Mouse (Mus musculus): ENCODE measurements around the gene Gimap4. TPM values are rescaled to one million over a fixed set of nuclear protein-coding genes. Genes with fewer than 3 reads are reported as not detected.

Gimap4 gene
- polyA plus RNA-seq, 1 experiment from 2014 or later = 53.8 TPM

- H3K4me1 ChIP-seq (replicated peaks; ENCODE audit: control insufficient read depth, insufficient read depth, low read length) = 0 out of 2 replicates have a peak, but pooled peaks cover 2% of the 10 kb centered on the region
- H3K27me3 ChIP-seq (ENCODE audit: control insufficient read depth, insufficient read depth, low read depth, low read length) = no peaks in the 10 kb centered on the region
- no peak overlapping the region for H3K27ac ChIP-seq (ENCODE audit: low read length)
- no peaks in the 10 kb centered on the region for H3K9me3 ChIP-seq (ENCODE audit: control insufficient read depth, low read length)
- no peak for ATAC-seq (ENCODE audit: low read depth)
- no peaks in the 10 kb centered on the region for H3K36me3 ChIP-seq (ENCODE audit: control insufficient read depth, insufficient read depth, low read length)
- no peak overlapping the region for H3K4me3 ChIP-seq (ENCODE audit: low read length)
- no peak overlapping the region for H3K4me2 ChIP-seq (ENCODE audit: low read depth, low read length)
- 44% methylated on average over 2 of the region's 2 CpGs for WGBS
- H3K9ac ChIP-seq (ENCODE audit: low read length) = no peak overlapping the region
Observed at GRCm38 (mm10) chr6:48669446-48669969, 14.8 kb upstream of the Gimap4 start.

GRCm38 (mm10) chr6:48674291-48675058 is 9.9 kb upstream of the Gimap4 start:
- H3K4me2 ChIP-seq (ENCODE audit: low read depth, low read length) = no peak overlapping the region
- no peaks in the 10 kb centered on the region for H3K27me3 ChIP-seq (ENCODE audit: control insufficient read depth, insufficient read depth, low read depth, low read length)
- H3K9me3 ChIP-seq (ENCODE audit: control insufficient read depth, low read length) = no peaks in the 10 kb centered on the region
- no peak overlapping the region for H3K27ac ChIP-seq (ENCODE audit: low read length)
- no peak overlapping the region for H3K9ac ChIP-seq (ENCODE audit: low read length)
- no peaks in the 10 kb centered on the region for H3K4me1 ChIP-seq (replicated peaks; ENCODE audit: control insufficient read depth, insufficient read depth, low read length)
- 91% methylated on average over 9 of the region's 9 CpGs for WGBS
- ATAC-seq (ENCODE audit: low read depth) = no peak
- H3K4me3 ChIP-seq (ENCODE audit: low read length) = no peak overlapping the region
- H3K36me3 ChIP-seq (ENCODE audit: control insufficient read depth, insufficient read depth, low read length) = 0 out of 2 replicates have a peak, but pooled peaks cover 2% of the 10 kb centered on the region

- 41% methylated on average over 10 of the region's 10 CpGs for WGBS
- ATAC-seq (ENCODE audit: low read depth) = 0 out of 2 replicates have a peak, but pooled peaks have one; percentile 10
- no peak overlapping the region for H3K27ac ChIP-seq (ENCODE audit: low read length)
Observed at GRCm38 (mm10) chr6:48675400-48675930, 8.9 kb upstream of the Gimap4 start.

GRCm38 (mm10) chr6:48675931-48676859 is 8.2 kb upstream of the Gimap4 start, which contains the start of gene Gimap9:
TSS of gene Gimap9 (plus strand) at chr6:48676129.
- H3K9me3 ChIP-seq (ENCODE audit: control insufficient read depth, low read length) = no peaks in the 10 kb centered on the region
- 26% methylated on average over 12 of the region's 13 CpGs for WGBS
- peak within 1 kb of the TSS; percentile 52; the same call in 1 of the 2 replicates for H3K27ac ChIP-seq (ENCODE audit: low read length)
- H3K27me3 ChIP-seq (ENCODE audit: control insufficient read depth, insufficient read depth, low read depth, low read length) = no peaks in the 10 kb centered on the region
- ATAC-seq (ENCODE audit: low read depth) = peak; percentile 60
- peak within 1 kb of the TSS; percentile 46 for H3K4me3 ChIP-seq (ENCODE audit: low read length)
- peak within 1 kb of the TSS; percentile 58 for H3K9ac ChIP-seq (ENCODE audit: low read length)
- peak within 1 kb of the TSS; percentile 50 for H3K4me2 ChIP-seq (ENCODE audit: low read depth, low read length)
- H3K4me1 ChIP-seq (replicated peaks; ENCODE audit: control insufficient read depth, insufficient read depth, low read length) = no peaks in the 10 kb centered on the region
- H3K36me3 ChIP-seq (ENCODE audit: control insufficient read depth, insufficient read depth, low read length) = 0 out of 2 replicates have a peak, but pooled peaks cover 2% of the 10 kb centered on the region

More at GRCm38 (mm10) chr6:48675400-48675930, 8.9 kb upstream of the Gimap4 start:
- peak overlapping the region; percentile 46 for H3K4me3 ChIP-seq (ENCODE audit: low read length)
- peak overlapping the region; percentile 58 for H3K9ac ChIP-seq (ENCODE audit: low read length)
- H3K27me3 ChIP-seq (ENCODE audit: control insufficient read depth, insufficient read depth, low read depth, low read length) = no peaks in the 10 kb centered on the region
- no peaks in the 10 kb centered on the region for H3K9me3 ChIP-seq (ENCODE audit: control insufficient read depth, low read length)
- no peaks in the 10 kb centered on the region for H3K4me1 ChIP-seq (replicated peaks; ENCODE audit: control insufficient read depth, insufficient read depth, low read length)
- 0 out of 2 replicates have a peak, but pooled peaks cover 2% of the 10 kb centered on the region for H3K36me3 ChIP-seq (ENCODE audit: control insufficient read depth, insufficient read depth, low read length)
- peak overlapping the region; percentile 50 for H3K4me2 ChIP-seq (ENCODE audit: low read depth, low read length)

GRCm38 (mm10) chr6:48676860-48677415 is 7.4 kb upstream of the Gimap4 start:
- H3K9me3 ChIP-seq (ENCODE audit: control insufficient read depth, low read length) = no peaks in the 10 kb centered on the region
- ATAC-seq (ENCODE audit: low read depth) = no peak
- WGBS = 79% methylated on average over 5 of the region's 5 CpGs
- no peaks in the 10 kb centered on the region for H3K27me3 ChIP-seq (ENCODE audit: control insufficient read depth, insufficient read depth, low read depth, low read length)
- peak overlapping the region; percentile 16; the same call in 1 of the 2 replicates for H3K4me3 ChIP-seq (ENCODE audit: low read length)
- H3K9ac ChIP-seq (ENCODE audit: low read length) = no peak overlapping the region
- no peaks in the 10 kb centered on the region for H3K4me1 ChIP-seq (replicated peaks; ENCODE audit: control insufficient read depth, insufficient read depth, low read length)
- H3K4me2 ChIP-seq (ENCODE audit: low read depth, low read length) = peak overlapping the region; percentile 50
- H3K27ac ChIP-seq (ENCODE audit: low read length) = no peak overlapping the region
- H3K36me3 ChIP-seq (ENCODE audit: control insufficient read depth, insufficient read depth, low read length) = 0 out of 2 replicates have a peak, but pooled peaks cover 2% of the 10 kb centered on the region

GRCm38 (mm10) chr6:48677492-48678345 is 6.6 kb upstream of the Gimap4 start:
- H3K4me2 ChIP-seq (ENCODE audit: low read depth, low read length) = peak overlapping the region; percentile 50; the same call in 1 of the 2 replicates
- no peak overlapping the region for H3K27ac ChIP-seq (ENCODE audit: low read length)
- H3K9me3 ChIP-seq (ENCODE audit: control insufficient read depth, low read length) = no peaks in the 10 kb centered on the region
- no peaks in the 10 kb centered on the region for H3K27me3 ChIP-seq (ENCODE audit: control insufficient read depth, insufficient read depth, low read depth, low read length)
- 88% methylated on average over 17 of the region's 17 CpGs for WGBS
- H3K4me1 ChIP-seq (replicated peaks; ENCODE audit: control insufficient read depth, insufficient read depth, low read length) = no peaks in the 10 kb centered on the region
- 0 out of 2 replicates have a peak, but pooled peaks cover 2% of the 10 kb centered on the region for H3K36me3 ChIP-seq (ENCODE audit: control insufficient read depth, insufficient read depth, low read length)
- ATAC-seq (ENCODE audit: low read depth) = no peak
- H3K4me3 ChIP-seq (ENCODE audit: low read length) = no peak overlapping the region
- no peak overlapping the region for H3K9ac ChIP-seq (ENCODE audit: low read length)

- Histone ChIP-seq H3K27me3 (ENCODE audit: control insufficient read depth, insufficient read depth, low read depth, low read length) (no peaks in the 10 kb centered on the region), H3K4me3 (ENCODE audit: low read length) (no peak overlapping the region), H3K4me2 (ENCODE audit: low read depth, low read length) (no peak overlapping the region), H3K4me1 (replicated peaks; ENCODE audit: control insufficient read depth, insufficient read depth, low read length) (no peaks in the 10 kb centered on the region), H3K9me3 (ENCODE audit: control insufficient read depth, low read length) (no peaks in the 10 kb centered on the region), H3K36me3 (ENCODE audit: control insufficient read depth, insufficient read depth, low read length) (0 out of 2 replicates have a peak, but pooled peaks cover 2% of the 10 kb centered on the region), H3K27ac (ENCODE audit: low read length) (no peak overlapping the region), H3K9ac (ENCODE audit: low read length) (no peak overlapping the region)
- 57% methylated on average over 4 of the region's 4 CpGs for WGBS
- ATAC-seq (ENCODE audit: low read depth) = no peak
Observed at GRCm38 (mm10) chr6:48678391-48678790, 6.0 kb upstream of the Gimap4 start.

GRCm38 (mm10) chr6:48679701-48680100 is 4.6 kb upstream of the Gimap4 start:
- Histone ChIP-seq H3K9me3 (ENCODE audit: control insufficient read depth, low read length) (no peaks in the 10 kb centered on the region), H3K27me3 (ENCODE audit: control insufficient read depth, insufficient read depth, low read depth, low read length) (no peaks in the 10 kb centered on the region)
- WGBS = 71% methylated on average over 6 of the region's 6 CpGs

More at GRCm38 (mm10) chr6:48679701-48680100, 4.6 kb upstream of the Gimap4 start:
- no peak overlapping the region for H3K27ac ChIP-seq (ENCODE audit: low read length)
- H3K4me2 ChIP-seq (ENCODE audit: low read depth, low read length) = no peak overlapping the region
- ATAC-seq (ENCODE audit: low read depth) = no peak
- no peak overlapping the region for H3K9ac ChIP-seq (ENCODE audit: low read length)
- H3K36me3 ChIP-seq (ENCODE audit: control insufficient read depth, insufficient read depth, low read length) = 0 out of 2 replicates have a peak, but pooled peaks cover 2% of the 10 kb centered on the region
- H3K4me1 ChIP-seq (replicated peaks; ENCODE audit: control insufficient read depth, insufficient read depth, low read length) = no peaks in the 10 kb centered on the region
- no peak overlapping the region for H3K4me3 ChIP-seq (ENCODE audit: low read length)
